Mouse (Mus musculus): ENCODE data around the gene Hspd1. TPM values are rescaled to one million over a fixed set of nuclear protein-coding genes. Genes with fewer than 3 reads are reported as not detected.

Gene Hspd1
- total and polyA plus RNA-seq, 2 experiments = 52.3 to 301 TPM

DNA sequence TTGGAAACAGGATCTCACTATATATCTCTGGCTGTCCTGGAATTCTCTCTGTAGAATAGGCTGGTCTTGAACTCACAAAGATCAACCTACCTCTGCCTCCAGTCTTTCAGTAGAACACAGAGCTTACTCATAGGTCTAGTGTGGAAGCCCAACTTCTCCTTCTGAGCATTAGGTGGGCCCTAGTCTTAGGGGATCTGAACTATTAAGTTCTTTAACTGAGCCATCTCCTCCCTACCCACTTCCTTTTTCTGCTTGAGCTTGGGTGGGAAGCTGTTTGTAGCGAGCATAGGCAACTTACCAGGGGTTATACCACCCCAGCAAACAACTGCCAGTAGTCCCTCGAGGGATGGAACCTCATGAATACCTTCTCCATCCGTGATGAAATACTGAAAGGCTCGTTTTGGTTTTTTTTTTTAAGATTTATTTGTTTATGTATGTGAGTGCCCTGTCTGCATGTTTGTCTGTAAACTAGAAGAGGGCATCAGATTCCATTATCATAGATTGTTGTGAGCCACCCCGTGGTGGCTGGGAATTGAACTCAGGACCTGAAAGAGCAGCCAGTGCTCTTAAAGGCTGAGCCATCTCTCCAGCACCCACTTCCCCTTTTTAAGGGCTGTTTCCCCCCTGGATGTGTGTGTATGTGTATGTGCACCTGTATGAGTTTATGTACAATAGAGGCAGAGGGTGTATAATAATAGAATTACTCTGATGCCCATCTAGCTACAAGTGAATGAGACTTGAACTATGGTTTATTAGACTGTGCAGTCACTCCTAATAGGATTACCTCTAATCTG, 32.5 kb downstream of the Hspd1 start:
- peaks cover 38% of the 10 kb centered on the region for H3K79me2 ChIP-seq (ENCODE audit: control insufficient read depth, insufficient read depth, low read length)
- no peak for DNase-seq (ENCODE audit: extremely low read depth, low read depth, low spot score)
- H3K27ac ChIP-seq (replicated peaks; ENCODE audit: insufficient read depth, low read depth, low read length) = no peak overlapping the region
- peaks cover 36% of the 10 kb centered on the region for H3K4me1 ChIP-seq (ENCODE audit: control insufficient read depth, insufficient read depth, low read length)
- H3K36me3 ChIP-seq (ENCODE audit: control insufficient read depth, insufficient read depth, low read length) = peaks cover 19% of the 10 kb centered on the region
- TF ChIP-seq CTCF (IDR thresholded peaks at IDR 0.05; ENCODE audit: low read depth, low read length) = no peak
- TF ChIP-seq POLR2A (IDR thresholded peaks at IDR 0.05; ENCODE audit: extremely low read depth, insufficient read depth, low read length) = no peak
- H3K9ac ChIP-seq (ENCODE audit: low read depth, low read length) = no peak overlapping the region
- H3K27me3 ChIP-seq (ENCODE audit: control insufficient read depth, insufficient read depth, low read length) = no peaks in the 10 kb centered on the region
- H3K4me3 ChIP-seq (ENCODE audit: insufficient read depth, low read depth, low read length) = no peak overlapping the region
- 77% methylated on average over 5 of the region's 5 CpGs for WGBS

DNA sequence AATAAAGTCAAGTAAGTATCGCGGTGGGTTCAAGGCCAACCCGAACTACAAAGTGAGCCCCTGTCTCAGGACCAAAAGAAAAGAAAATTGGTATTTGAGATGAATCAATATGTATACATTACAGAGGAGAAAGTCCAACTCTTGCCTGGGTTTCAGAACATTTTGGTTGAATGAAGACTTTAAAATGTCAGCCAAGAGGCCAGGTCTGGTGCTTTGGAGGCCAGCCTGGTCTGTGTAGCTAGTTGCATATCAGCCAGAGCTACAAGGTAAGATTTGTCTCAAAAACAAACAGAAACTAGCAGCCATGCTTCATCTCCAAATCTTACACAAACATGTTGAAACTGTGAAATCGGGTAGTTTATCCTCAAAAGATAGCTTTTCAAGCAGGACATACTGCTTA, 34.4 kb downstream of the Hspd1 start:
- TF ChIP-seq CTCF (IDR thresholded peaks at IDR 0.05; ENCODE audit: low read depth, low read length) (no peak), POLR2A (IDR thresholded peaks at IDR 0.05; ENCODE audit: extremely low read depth, insufficient read depth, low read length) (no peak)
- H3K27me3 ChIP-seq (ENCODE audit: control insufficient read depth, insufficient read depth, low read length) = no peaks in the 10 kb centered on the region
- DNase-seq (ENCODE audit: extremely low read depth, low read depth, low spot score) = peak; percentile 61
- peak overlapping the region; percentile 81 for H3K4me3 ChIP-seq (ENCODE audit: insufficient read depth, low read depth, low read length)
- H3K27ac ChIP-seq (replicated peaks; ENCODE audit: insufficient read depth, low read depth, low read length) = peak overlapping the region; percentile 97
- H3K4me1 ChIP-seq (ENCODE audit: control insufficient read depth, insufficient read depth, low read length) = peaks cover 25% of the 10 kb centered on the region
- H3K79me2 ChIP-seq (ENCODE audit: control insufficient read depth, insufficient read depth, low read length) = peaks cover 26% of the 10 kb centered on the region; the same call in 1 of the 2 replicates
- 17% methylated on average over 4 of the region's 4 CpGs for WGBS
- peaks cover 14% of the 10 kb centered on the region; the same call in 1 of the 2 replicates for H3K36me3 ChIP-seq (ENCODE audit: control insufficient read depth, insufficient read depth, low read length)
- peak overlapping the region; percentile 92 for H3K9ac ChIP-seq (ENCODE audit: low read depth, low read length)

DNA sequence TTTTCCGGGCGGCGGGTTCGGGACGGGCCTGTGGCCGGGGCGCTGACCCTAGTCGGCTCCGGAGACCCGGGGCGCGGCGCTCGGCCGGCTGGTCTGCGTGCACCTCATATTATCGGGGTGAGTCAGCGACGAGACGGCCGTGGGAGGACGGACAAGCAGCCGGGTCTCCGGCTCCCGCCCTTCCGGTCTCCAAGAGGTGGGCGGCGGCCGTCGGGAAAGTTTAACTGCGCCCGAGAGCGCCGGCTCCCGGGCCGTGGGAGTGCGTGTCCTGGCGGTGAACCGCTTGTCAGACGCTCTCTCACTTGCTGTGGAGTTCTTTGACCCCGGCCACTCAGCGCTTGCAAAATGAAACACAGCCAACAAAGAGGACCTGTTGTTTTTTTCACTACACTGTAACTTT, 35.0 kb downstream of the Hspd1 start:
- WGBS = under 1% methylated on average over 42 of the region's 42 CpGs
- Histone ChIP-seq H3K9ac (ENCODE audit: low read depth, low read length) (peak overlapping the region; percentile 92), H3K4me3 (ENCODE audit: insufficient read depth, low read depth, low read length) (peak overlapping the region; percentile 81), H3K79me2 (ENCODE audit: control insufficient read depth, insufficient read depth, low read length) (peaks cover 24% of the 10 kb centered on the region; the same call in 1 of the 2 replicates), H3K27me3 (ENCODE audit: control insufficient read depth, insufficient read depth, low read length) (no peaks in the 10 kb centered on the region), H3K4me1 (ENCODE audit: control insufficient read depth, insufficient read depth, low read length) (peaks cover 21% of the 10 kb centered on the region), H3K27ac (replicated peaks; ENCODE audit: insufficient read depth, low read depth, low read length) (peak overlapping the region; percentile 97), H3K36me3 (ENCODE audit: control insufficient read depth, insufficient read depth, low read length) (peaks cover 14% of the 10 kb centered on the region; the same call in 1 of the 2 replicates)
- no peak for TF ChIP-seq POLR2A (IDR thresholded peaks at IDR 0.05; ENCODE audit: extremely low read depth, insufficient read depth, low read length)
- no peak for TF ChIP-seq CTCF (IDR thresholded peaks at IDR 0.05; ENCODE audit: low read depth, low read length)
- peak; percentile 88 for DNase-seq (ENCODE audit: extremely low read depth, low read depth, low spot score)

DNA sequence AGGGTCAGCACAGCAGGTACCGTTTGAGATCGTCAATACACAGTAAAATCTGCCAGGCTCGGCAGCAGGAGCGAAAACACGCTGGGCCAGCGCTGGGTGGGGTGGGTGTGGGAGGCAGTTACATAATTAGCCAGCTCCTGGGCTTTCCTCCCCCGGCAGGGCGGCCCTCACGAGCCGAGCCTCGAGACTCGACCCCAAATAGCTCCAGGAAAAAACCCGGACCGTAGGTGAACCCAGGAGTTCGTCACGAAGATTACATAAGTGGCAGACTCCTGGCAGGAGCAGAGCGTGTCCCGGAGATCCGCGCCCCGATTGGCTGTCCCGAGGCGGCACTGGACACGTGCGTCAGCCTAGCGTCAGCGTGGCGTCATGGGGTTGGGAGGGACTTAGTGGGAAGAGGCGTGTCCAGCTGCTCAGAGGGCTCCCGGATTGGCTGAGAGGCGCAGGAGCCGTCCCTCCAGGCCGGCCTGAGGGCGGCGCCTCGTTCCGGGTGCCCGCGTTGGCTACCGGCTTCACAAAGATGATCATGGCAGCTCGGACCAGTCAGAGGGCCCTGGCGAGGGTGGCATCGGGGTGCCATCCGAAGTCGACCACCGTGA, 35.6 kb downstream of the Hspd1 start, which contains the start of gene Coq10b:
Coq10b (plus strand) TSS at position 416 of the 599 bp plus-strand sequence.
- Histone ChIP-seq H3K79me2 (ENCODE audit: control insufficient read depth, insufficient read depth, low read length) (peaks cover 24% of the 10 kb centered on the region; the same call in 1 of the 2 replicates), H3K27me3 (ENCODE audit: control insufficient read depth, insufficient read depth, low read length) (no peaks in the 10 kb centered on the region), H3K4me3 (ENCODE audit: insufficient read depth, low read depth, low read length) (peak within 1 kb of the TSS; percentile 81), H3K36me3 (ENCODE audit: control insufficient read depth, insufficient read depth, low read length) (peaks cover 14% of the 10 kb centered on the region; the same call in 1 of the 2 replicates), H3K9ac (ENCODE audit: low read depth, low read length) (peak within 1 kb of the TSS; percentile 92), H3K27ac (replicated peaks; ENCODE audit: insufficient read depth, low read depth, low read length) (peak within 1 kb of the TSS; percentile 97), H3K4me1 (ENCODE audit: control insufficient read depth, insufficient read depth, low read length) (peaks cover 19% of the 10 kb centered on the region)
- peak; percentile 95 for DNase-seq (ENCODE audit: extremely low read depth, low read depth, low spot score)
- TF ChIP-seq CTCF (IDR thresholded peaks at IDR 0.05; ENCODE audit: low read depth, low read length) = 0 out of 2 replicates have a peak, but pooled peaks have one; percentile 23
- TF ChIP-seq POLR2A (IDR thresholded peaks at IDR 0.05; ENCODE audit: extremely low read depth, insufficient read depth, low read length) = peak; percentile 89
- WGBS = under 1% methylated on average over 46 of the region's 46 CpGs

DNA sequence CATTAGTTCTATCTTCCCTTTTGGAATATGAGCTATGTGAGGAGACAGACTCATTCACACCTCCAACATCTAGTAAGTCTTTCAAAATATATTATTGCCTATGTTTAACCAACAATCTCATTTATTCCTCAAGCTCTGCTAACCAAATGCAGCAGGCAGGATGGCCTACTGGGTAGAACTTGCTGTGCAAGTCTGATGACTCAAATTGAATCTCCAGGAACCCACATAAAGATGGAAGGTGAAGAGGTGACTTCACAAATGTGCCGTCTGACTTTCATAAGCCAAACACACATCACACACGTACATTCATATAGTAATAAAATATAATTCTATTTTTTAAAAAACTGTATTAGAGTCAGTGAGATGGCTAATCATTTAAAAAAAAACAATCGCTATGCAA, 36.4 kb downstream of the Hspd1 start:
- Histone ChIP-seq H3K27me3 (ENCODE audit: control insufficient read depth, insufficient read depth, low read length) (no peaks in the 10 kb centered on the region), H3K4me3 (ENCODE audit: insufficient read depth, low read depth, low read length) (no peak overlapping the region), H3K79me2 (ENCODE audit: control insufficient read depth, insufficient read depth, low read length) (peaks cover 23% of the 10 kb centered on the region; the same call in 1 of the 2 replicates), H3K9ac (ENCODE audit: low read depth, low read length) (no peak overlapping the region; the same call in 1 of the 2 replicates), H3K36me3 (ENCODE audit: control insufficient read depth, insufficient read depth, low read length) (peaks cover 14% of the 10 kb centered on the region; the same call in 1 of the 2 replicates), H3K27ac (replicated peaks; ENCODE audit: insufficient read depth, low read depth, low read length) (peak overlapping the region; percentile 79), H3K4me1 (ENCODE audit: control insufficient read depth, insufficient read depth, low read length) (peaks cover 13% of the 10 kb centered on the region)
- TF ChIP-seq POLR2A (IDR thresholded peaks at IDR 0.05; ENCODE audit: extremely low read depth, insufficient read depth, low read length) (no peak), CTCF (IDR thresholded peaks at IDR 0.05; ENCODE audit: low read depth, low read length) (no peak)
- no peak for DNase-seq (ENCODE audit: extremely low read depth, low read depth, low spot score)
- 81% methylated on average over 3 of the region's 3 CpGs for WGBS

Measured in liver, adult 2 months (tissue).